Mouse (Mus musculus): Measurements from ENCODE around the gene Fam168b. TPM values are rescaled to one million over a fixed set of nuclear protein-coding genes. Genes with fewer than 3 reads are reported as not detected.

Fam168b gene
- polyA plus RNA-seq, 1 experiment from 2014 or later, result 147 TPM

DNA sequence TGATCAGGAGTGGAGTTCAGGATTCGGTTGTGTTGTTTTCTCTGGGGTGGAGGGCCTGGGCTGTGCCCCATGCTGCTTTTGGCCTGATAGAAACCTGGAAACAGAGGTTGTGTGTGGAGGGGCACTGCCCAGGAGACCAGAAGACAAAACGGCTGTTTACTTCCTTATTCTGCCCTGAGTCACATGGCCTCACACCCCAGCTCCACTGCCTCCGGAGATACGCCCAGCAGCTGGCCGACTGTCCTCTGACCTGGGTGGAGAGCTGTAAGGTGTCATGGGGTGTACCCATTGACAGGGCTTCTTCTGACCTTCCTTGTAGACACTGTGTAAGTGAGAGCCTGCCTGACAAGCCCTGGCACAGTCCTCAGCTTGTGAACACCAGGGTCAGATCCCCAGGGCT, 15.8 kb upstream of the Fam168b start:
- H3K9me3 ChIP-seq (ENCODE audit: control insufficient read depth, low read length), result no peaks in the 10 kb centered on the region
- no peak for ATAC-seq (replicated peaks; ENCODE audit: low FRiP score)
- WGBS, result 89% methylated on average over 5 of the region's 5 CpGs

DNA sequence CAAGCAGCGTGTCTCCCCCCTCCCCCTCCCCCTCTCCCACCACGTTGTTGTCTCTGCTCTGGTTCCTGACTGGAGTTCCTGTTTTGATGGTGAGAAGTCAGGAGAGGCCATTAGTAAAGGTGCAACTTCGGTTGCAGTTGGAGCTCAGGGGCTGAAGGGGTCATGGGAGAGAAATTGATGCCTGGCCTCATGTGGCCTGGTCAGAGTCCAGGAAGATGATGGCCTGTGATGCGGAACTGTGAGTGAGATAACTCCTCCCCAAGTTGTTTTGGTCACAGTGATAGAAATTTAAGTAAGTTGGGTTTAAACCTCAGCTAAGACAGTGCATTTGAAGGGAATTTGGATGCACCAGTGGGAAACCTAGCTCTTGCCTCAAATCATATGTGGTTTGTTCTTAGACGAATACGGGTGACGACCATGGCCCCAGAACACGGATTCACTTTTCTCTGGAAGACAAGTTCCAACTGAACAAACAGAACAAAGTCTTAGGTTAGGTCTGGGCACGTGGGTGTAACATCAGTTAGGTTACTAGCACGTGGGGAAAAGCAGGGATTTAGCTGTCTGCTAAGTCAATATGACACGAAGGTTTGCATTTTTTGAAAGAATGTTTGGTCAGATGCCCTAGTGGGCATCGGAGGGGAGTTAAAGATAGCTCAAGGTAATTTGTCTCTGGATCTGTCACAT, 12.3 kb upstream of the Fam168b start:
- no peak overlapping the region for H3K4me2 ChIP-seq (ENCODE audit: low read depth, low read length, severe bottlenecking)
- H3K4me1 ChIP-seq (replicated peaks; ENCODE audit: control insufficient read depth, insufficient read depth, low read length), result 0 out of 2 replicates have a peak, but pooled peaks cover 2% of the 10 kb centered on the region
- 81% methylated on average over 12 of the region's 12 CpGs for WGBS
- H3K9ac ChIP-seq (ENCODE audit: low read length), result no peak overlapping the region
- H3K36me3 ChIP-seq (ENCODE audit: control insufficient read depth, insufficient read depth, low read length), result no peaks in the 10 kb centered on the region
- DNase-seq (ENCODE audit: low spot score) (no peak), ATAC-seq (replicated peaks; ENCODE audit: low FRiP score) (no peak)
- H3K27me3 ChIP-seq (ENCODE audit: control insufficient read depth, insufficient read depth, low read length), result no peaks in the 10 kb centered on the region
- H3K9me3 ChIP-seq (ENCODE audit: control insufficient read depth, low read length), result no peaks in the 10 kb centered on the region
- H3K4me3 ChIP-seq (ENCODE audit: low read depth, low read length), result no peak overlapping the region
- H3K27ac ChIP-seq (ENCODE audit: low read depth, low read length), result no peak overlapping the region

More for the DNA sequence above, 15.8 kb upstream of the Fam168b start:
- Histone ChIP-seq H3K27ac (ENCODE audit: low read depth, low read length) (no peak overlapping the region), H3K4me3 (ENCODE audit: low read depth, low read length) (no peak overlapping the region), H3K4me2 (ENCODE audit: low read depth, low read length, severe bottlenecking) (no peak overlapping the region), H3K9ac (ENCODE audit: low read length) (no peak overlapping the region), H3K36me3 (ENCODE audit: control insufficient read depth, insufficient read depth, low read length) (no peaks in the 10 kb centered on the region; the same call in 1 of the 2 replicates), H3K4me1 (replicated peaks; ENCODE audit: control insufficient read depth, insufficient read depth, low read length) (no peaks in the 10 kb centered on the region), H3K27me3 (ENCODE audit: control insufficient read depth, insufficient read depth, low read length) (no peaks in the 10 kb centered on the region)
- DNase-seq (ENCODE audit: low spot score), result no peak

DNA sequence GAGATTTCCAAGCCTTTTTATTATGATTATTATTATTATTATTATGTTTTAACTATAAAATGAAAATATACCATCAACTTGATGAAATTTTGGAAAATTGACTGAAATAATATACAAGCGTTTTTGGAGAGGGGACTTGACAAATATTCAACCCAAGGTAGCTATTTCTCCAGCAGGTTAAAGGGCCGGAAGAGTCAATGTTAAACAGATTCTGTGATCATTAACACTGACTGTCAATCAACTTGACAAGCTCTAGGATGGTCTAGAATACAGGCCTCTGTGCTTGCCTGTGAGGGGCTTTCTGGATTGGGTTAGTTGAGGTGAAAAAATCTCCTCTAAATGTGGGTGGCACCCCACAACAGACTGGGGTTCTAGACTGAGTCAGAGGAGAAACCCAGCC, 10.9 kb upstream of the Fam168b start:
- 91% methylated on average over 2 of the region's 2 CpGs for WGBS
- H3K9me3 ChIP-seq (ENCODE audit: control insufficient read depth, low read length), result no peaks in the 10 kb centered on the region
- H3K4me2 ChIP-seq (ENCODE audit: low read depth, low read length, severe bottlenecking), result no peak overlapping the region
- 0 out of 2 replicates have a peak, but pooled peaks cover 2% of the 10 kb centered on the region for H3K4me1 ChIP-seq (replicated peaks; ENCODE audit: control insufficient read depth, insufficient read depth, low read length)
- DNase-seq (ENCODE audit: low spot score), result no peak
- ATAC-seq (replicated peaks; ENCODE audit: low FRiP score), result no peak
- no peak overlapping the region for H3K27ac ChIP-seq (ENCODE audit: low read depth, low read length)
- H3K4me3 ChIP-seq (ENCODE audit: low read depth, low read length), result no peak overlapping the region
- no peaks in the 10 kb centered on the region for H3K27me3 ChIP-seq (ENCODE audit: control insufficient read depth, insufficient read depth, low read length)
- H3K9ac ChIP-seq (ENCODE audit: low read length), result no peak overlapping the region
- H3K36me3 ChIP-seq (ENCODE audit: control insufficient read depth, insufficient read depth, low read length), result no peaks in the 10 kb centered on the region

DNA sequence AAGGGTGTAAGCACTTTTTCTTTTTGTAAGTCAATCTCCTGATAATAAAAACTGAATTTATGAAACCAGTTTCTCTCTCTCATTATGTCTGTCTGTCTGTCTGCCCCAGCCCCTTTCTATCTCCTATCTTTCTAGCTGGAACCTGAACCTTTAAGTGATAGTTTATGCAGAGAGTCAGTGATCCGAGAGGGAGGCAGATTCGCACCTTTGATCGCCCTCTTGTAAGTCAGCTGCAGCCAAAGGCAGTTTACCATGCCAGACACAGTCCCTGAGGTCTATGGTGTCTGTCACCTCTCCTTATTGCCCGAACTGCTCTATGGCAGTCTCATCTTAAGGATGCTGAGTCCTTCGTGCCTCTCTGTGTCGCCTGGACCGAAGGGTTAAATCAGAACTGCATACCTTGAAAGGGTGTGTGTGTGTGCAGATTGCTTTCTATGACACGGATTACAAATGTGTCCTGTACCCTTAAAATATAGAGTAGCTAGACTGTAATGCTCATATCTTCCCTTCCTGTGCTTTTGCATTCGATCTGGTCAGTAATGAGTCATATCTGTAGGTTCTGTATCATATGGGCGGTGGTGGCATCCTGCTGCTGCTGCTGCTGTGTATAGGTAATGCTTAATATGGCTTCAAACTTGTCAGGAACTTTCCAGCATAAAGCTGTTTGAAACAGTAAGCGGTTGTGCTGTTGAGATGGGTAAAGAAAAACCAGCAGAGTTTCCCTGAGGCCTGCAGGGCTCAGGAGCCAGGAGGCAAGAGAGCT, 9.4 kb upstream of the Fam168b start:
- DNase-seq (ENCODE audit: low spot score) (no peak), ATAC-seq (replicated peaks; ENCODE audit: low FRiP score) (no peak)
- 0 out of 2 replicates have a peak, but pooled peaks cover 2% of the 10 kb centered on the region for H3K4me1 ChIP-seq (replicated peaks; ENCODE audit: control insufficient read depth, insufficient read depth, low read length)
- H3K9me3 ChIP-seq (ENCODE audit: control insufficient read depth, low read length), result no peaks in the 10 kb centered on the region
- H3K4me3 ChIP-seq (ENCODE audit: low read depth, low read length), result no peak overlapping the region
- no peak overlapping the region for H3K27ac ChIP-seq (ENCODE audit: low read depth, low read length)
- H3K4me2 ChIP-seq (ENCODE audit: low read depth, low read length, severe bottlenecking), result no peak overlapping the region
- WGBS, result 86% methylated on average over 11 of the region's 11 CpGs
- no peaks in the 10 kb centered on the region for H3K36me3 ChIP-seq (ENCODE audit: control insufficient read depth, insufficient read depth, low read length)
- H3K9ac ChIP-seq (ENCODE audit: low read length), result no peak overlapping the region
- H3K27me3 ChIP-seq (ENCODE audit: control insufficient read depth, insufficient read depth, low read length), result no peaks in the 10 kb centered on the region

DNA sequence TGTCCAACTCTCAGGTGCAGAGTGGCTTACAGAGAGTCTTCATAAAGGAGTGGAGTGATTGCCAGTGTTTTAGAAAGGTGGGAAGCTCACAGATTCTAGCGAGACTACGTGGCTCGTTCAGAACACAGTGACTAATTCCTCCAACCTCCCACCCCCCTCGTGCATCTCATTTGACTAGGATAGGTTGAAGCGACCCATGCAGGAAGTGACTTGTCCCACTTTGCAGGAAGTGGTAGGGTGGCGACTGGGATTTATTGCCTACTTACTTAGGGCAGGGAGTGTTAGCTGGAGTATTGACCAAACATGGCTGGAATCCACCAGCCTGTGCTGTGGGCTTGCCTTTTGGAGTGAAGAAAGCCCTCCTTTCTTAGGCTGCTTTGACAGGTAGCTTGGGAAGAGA, 8.7 kb upstream of the Fam168b start:
- H3K36me3 ChIP-seq (ENCODE audit: control insufficient read depth, insufficient read depth, low read length), result no peaks in the 10 kb centered on the region
- H3K27me3 ChIP-seq (ENCODE audit: control insufficient read depth, insufficient read depth, low read length), result no peaks in the 10 kb centered on the region
- no peak overlapping the region for H3K9ac ChIP-seq (ENCODE audit: low read length)
- no peak for DNase-seq (ENCODE audit: low spot score)
- 0 out of 2 replicates have a peak, but pooled peaks cover 2% of the 10 kb centered on the region for H3K4me1 ChIP-seq (replicated peaks; ENCODE audit: control insufficient read depth, insufficient read depth, low read length)
- no peak for ATAC-seq (replicated peaks; ENCODE audit: low FRiP score)
- H3K9me3 ChIP-seq (ENCODE audit: control insufficient read depth, low read length), result no peaks in the 10 kb centered on the region
- H3K27ac ChIP-seq (ENCODE audit: low read depth, low read length), result no peak overlapping the region
- 80% methylated on average over 6 of the region's 6 CpGs for WGBS
- H3K4me2 ChIP-seq (ENCODE audit: low read depth, low read length, severe bottlenecking), result no peak overlapping the region
- no peak overlapping the region for H3K4me3 ChIP-seq (ENCODE audit: low read depth, low read length)

DNA sequence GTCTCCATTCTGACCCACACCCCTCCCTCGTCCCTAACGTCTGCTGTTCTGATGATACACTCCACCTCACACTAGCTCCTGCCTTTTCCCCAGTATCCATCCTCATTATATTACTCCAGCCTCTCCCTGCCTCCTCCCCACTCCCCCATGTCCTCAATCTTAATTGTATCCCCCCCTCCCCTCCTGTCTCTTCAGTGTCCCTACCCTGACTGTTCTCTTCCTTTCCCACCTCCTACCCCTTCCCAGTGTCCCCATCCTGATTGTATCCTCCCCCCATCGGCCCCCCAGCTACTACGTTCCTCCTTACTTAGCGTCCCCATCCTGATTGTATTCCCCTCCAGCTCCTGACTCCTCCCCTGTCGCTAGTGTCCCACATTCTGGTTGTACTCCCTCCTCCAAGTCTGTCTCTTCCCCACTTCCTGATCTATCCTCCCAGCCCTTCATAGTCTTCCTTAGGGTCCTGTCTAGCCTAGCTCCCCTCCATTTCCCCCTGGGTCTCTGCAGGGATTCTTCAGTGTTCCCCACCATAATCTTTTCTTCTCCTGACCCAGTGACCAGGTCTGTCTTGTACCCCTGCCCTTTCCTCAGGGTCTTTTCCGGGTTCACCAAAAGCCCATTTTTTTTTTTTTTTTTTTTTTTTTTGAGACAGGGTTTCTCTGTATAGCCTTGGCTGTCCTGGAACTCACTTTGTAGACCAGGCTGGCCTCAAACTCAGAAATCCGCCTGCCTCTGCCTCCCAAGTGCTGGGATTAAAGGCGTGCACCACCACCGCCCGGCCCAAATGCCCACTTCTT, 7.7 kb upstream of the Fam168b start:
- H3K4me2 ChIP-seq (ENCODE audit: low read depth, low read length, severe bottlenecking), result peak overlapping the region; percentile 71
- WGBS, result 42% methylated on average over 10 of the region's 11 CpGs
- H3K9ac ChIP-seq (ENCODE audit: low read length), result peak overlapping the region; percentile 87
- 0 out of 2 replicates have a peak, but pooled peaks cover 2% of the 10 kb centered on the region for H3K4me1 ChIP-seq (replicated peaks; ENCODE audit: control insufficient read depth, insufficient read depth, low read length)
- DNase-seq (ENCODE audit: low spot score), result no peak
- peak overlapping the region; percentile 65 for H3K4me3 ChIP-seq (ENCODE audit: low read depth, low read length)
- no peaks in the 10 kb centered on the region for H3K9me3 ChIP-seq (ENCODE audit: control insufficient read depth, low read length)
- no peak overlapping the region for H3K27ac ChIP-seq (ENCODE audit: low read depth, low read length)
- H3K36me3 ChIP-seq (ENCODE audit: control insufficient read depth, insufficient read depth, low read length), result no peaks in the 10 kb centered on the region
- no peaks in the 10 kb centered on the region for H3K27me3 ChIP-seq (ENCODE audit: control insufficient read depth, insufficient read depth, low read length)
- peak; percentile 72 for ATAC-seq (replicated peaks; ENCODE audit: low FRiP score)

DNA sequence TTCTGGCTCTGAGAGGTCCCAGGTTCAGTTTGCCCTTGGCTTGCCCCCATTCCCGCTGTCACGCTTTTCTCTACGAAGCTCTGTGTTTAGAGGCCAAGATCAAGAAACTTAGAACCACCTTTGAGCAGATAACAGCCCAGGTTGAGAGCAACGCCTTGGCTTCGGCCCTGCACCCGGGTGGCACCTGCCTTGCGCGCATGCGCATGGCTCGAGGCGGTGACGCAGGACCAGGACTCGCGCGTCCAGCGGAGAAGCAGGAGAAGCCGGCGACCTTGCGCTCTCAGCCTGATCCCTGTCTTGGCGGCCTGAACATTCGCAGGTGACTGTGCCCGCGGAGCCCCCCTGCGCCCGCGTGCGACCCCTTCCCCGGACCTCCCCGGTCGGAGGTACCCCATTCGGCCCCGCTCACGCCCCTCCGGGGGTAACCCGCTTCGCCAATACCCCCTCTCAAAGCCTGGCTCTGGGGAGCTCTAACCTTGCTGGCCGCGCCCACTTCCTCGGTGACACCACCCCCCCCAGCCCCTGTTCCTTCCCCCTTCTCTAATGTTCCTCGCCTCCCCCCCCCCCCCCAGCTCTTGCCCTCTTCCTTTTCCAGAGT, 7.0 kb upstream of the Fam168b start, which contains the start of gene Plekhb2:
Gene Plekhb2, plus strand, starts transcription at position 232 of the 598 bp plus-strand sequence.
- H3K4me1 ChIP-seq (replicated peaks; ENCODE audit: control insufficient read depth, insufficient read depth, low read length), result 0 out of 2 replicates have a peak, but pooled peaks cover 2% of the 10 kb centered on the region
- H3K27ac ChIP-seq (ENCODE audit: low read depth, low read length), result no peak within 1 kb of the TSS
- no peaks in the 10 kb centered on the region for H3K36me3 ChIP-seq (ENCODE audit: control insufficient read depth, insufficient read depth, low read length)
- no peaks in the 10 kb centered on the region for H3K27me3 ChIP-seq (ENCODE audit: control insufficient read depth, insufficient read depth, low read length)
- WGBS, result under 1% methylated on average over 34 of the region's 40 CpGs
- DNase-seq (ENCODE audit: low spot score), result peak; percentile 90
- H3K4me2 ChIP-seq (ENCODE audit: low read depth, low read length, severe bottlenecking), result peak within 1 kb of the TSS; percentile 71
- H3K9ac ChIP-seq (ENCODE audit: low read length), result peak within 1 kb of the TSS; percentile 87
- peak within 1 kb of the TSS; percentile 65 for H3K4me3 ChIP-seq (ENCODE audit: low read depth, low read length)
- no peaks in the 10 kb centered on the region for H3K9me3 ChIP-seq (ENCODE audit: control insufficient read depth, low read length)
- ATAC-seq (replicated peaks; ENCODE audit: low FRiP score), result peak; percentile 92

DNA sequence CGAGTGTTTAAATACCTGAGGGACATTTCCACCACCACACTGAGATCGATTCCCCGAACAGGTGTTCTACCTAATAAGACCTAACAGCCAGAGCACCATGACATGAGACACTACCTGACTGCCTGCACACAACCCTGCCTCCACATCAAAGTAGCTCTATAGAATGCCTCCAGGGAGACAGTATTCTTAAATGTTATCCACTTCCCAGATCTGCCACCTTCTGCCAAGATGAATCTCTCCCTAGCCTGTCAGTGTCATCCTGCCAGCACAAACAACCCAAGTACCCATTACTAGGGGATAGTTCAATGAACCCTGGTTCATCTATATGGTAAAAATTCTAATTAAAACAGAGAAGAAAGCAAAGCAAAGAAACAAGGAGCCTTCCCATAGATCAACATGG, 4.2 kb upstream of the Fam168b start:
- no peak for ATAC-seq (replicated peaks; ENCODE audit: low FRiP score)
- H3K36me3 ChIP-seq (ENCODE audit: control insufficient read depth, insufficient read depth, low read length), result no peaks in the 10 kb centered on the region
- no peak overlapping the region for H3K4me3 ChIP-seq (ENCODE audit: low read depth, low read length)
- no peak overlapping the region for H3K27ac ChIP-seq (ENCODE audit: low read depth, low read length)
- H3K9me3 ChIP-seq (ENCODE audit: control insufficient read depth, low read length), result no peaks in the 10 kb centered on the region
- no peak for DNase-seq (ENCODE audit: low spot score)
- H3K4me2 ChIP-seq (ENCODE audit: low read depth, low read length, severe bottlenecking), result no peak overlapping the region
- 0 out of 2 replicates have a peak, but pooled peaks cover 2% of the 10 kb centered on the region for H3K4me1 ChIP-seq (replicated peaks; ENCODE audit: control insufficient read depth, insufficient read depth, low read length)
- H3K9ac ChIP-seq (ENCODE audit: low read length), result no peak overlapping the region
- 76% methylated on average over 3 of the region's 3 CpGs for WGBS
- no peaks in the 10 kb centered on the region for H3K27me3 ChIP-seq (ENCODE audit: control insufficient read depth, insufficient read depth, low read length)
